Mouse (Mus musculus) spleen, postnatal 10 days (tissue): ENCODE results near the gene Zfp128.
"Not testable (repeated sequence)": the region's sequence is repeated elsewhere in the genome, so short reads cannot be mapped to it uniquely, and the experiment has no call there.

Source experiments
- DNase-seq, 2 experiments: peaks; one replicate each; pipeline ENCODE4 v3.0.0; 2021 to 2022; ENCODE audit warnings: low spot score in 2 of 2

Gene Zfp128

DNA sequence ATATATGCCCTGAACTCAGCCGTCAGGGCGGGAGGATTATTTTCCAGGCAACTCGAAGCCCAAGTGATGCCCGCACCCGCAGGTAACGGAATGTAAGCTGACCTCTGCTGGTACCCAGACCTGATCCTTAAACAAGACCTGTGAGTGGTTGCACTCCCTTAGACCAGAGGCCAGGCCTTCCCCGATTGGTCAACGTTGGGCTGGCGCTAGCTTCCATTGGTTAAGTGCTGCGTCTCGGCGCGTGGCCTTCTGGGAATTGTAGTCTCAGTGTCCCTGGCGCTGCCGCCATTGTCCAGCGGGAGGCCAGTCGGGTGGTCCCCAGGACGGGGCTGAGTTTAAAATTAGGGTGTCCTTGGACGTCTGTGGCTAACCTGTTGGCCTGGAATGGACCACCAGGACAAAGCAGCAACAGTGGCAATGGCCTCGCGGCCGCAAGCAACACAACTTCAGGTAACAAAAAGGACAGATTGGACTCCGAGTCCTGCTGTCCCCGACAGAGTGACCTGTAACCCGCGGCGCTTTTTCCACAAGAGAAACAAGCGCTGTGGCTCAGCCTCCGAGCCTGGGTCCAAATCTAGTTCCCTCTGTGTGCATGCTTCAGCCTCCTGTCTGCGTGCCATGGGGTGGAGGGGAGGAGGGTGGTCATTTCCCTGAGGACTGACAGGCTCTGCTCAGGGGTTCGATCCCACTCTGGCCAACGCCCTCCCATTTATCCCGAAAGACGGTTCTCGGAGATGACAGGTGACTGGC, at the start of gene Zfp128:
Gene Zfp128 (plus strand): TSS at position 267 of the 750 bp plus-strand sequence.
- peak; percentile 84 to 94 for DNase-seq

DNA sequence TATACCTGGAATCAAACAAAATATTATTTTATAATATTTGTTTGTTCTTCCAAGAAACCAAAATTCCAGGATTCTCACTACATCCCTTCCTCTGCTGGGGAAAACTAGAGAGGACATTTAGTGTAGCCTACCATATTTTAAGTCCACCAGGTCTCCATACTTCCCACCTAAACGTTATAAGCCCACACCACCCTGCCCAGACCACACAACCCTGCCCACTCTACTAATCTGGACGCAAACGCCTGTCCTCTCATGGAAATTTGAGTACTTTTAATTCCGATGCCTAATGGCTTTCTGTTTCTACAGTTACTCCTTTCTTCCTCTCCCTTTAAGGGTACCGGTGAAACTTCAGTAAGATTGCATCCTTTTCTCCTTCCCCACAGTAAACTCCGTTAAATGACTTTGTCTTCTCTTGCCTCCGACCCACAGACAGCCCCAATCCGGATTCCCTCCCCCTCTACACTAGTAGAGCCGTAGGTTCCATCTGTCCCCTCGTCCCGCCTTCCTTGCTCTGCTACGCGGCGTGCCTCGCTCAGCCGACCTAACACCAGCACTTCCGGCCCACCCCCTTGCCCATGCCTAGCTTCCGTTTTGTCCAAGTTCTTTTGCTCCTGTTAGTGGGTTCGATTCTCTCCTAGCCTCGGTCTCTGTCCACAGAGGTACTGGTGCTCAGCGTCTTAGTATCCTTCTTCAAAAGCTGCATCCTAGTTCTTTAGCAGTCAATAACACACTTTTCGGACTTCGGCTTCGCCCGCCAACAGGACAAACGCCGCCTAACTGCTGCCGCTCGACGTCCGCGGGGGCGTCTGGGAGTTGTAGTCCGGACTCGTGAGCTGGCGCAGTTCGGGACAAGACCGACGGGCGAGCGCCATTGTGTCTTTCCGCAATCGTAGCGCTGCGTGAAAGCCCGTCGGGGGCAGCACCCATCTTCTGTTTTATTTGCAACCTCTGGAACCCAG, 46.5 kb upstream of the Zfp128 start, which contains the start of gene Zfp110:
Gene Zfp110 (plus strand): TSS at position 600 of the 959 bp plus-strand sequence.
- peak; percentile 86 to 94 for DNase-seq

DNA sequence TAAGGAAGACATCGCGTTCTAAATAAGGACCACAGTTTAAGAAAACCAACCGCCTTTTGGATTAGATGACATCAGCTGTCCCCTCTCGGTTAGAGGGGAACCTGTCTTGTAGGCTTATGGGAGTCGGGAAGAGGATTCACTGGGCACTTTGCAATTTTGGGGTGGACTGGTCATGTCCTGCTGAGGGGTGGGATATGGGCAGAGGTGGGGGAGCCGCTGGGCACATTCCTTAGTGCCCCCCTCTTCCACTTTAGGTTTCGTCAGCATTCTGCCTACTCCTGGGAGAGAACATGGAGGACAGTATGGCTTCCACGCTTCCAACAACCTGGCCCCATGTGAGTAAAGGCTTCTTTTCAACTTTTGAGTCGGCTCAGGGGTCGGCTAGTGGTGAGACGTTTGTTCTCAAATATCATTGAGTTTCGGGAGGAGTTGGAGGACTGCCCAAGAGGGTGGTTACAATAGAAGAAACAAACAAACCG, 45.7 kb upstream of the Zfp128 start:
- peak in 1 of 2 experiments; percentile 22 for DNase-seq

DNA sequence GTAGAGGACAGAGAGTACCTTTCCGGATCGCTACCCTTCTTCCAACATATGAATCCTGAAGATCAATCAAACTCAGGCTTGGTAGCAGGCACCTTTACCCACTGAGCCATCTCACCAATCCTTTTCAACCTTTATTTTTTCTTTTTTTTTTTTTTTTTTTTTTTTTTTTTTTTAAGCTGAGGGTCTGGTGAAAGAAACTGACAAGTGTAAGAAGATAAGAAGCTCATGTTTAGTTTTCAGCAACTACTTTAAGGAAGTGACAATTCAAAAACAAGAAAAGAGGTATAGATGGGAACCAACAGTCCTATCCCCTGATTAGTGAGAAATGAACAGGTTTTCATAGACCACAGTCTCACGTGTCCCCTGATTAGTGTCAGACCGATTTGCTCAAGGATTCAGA, 45.2 kb upstream of the Zfp128 start:
- no peak for DNase-seq

DNA sequence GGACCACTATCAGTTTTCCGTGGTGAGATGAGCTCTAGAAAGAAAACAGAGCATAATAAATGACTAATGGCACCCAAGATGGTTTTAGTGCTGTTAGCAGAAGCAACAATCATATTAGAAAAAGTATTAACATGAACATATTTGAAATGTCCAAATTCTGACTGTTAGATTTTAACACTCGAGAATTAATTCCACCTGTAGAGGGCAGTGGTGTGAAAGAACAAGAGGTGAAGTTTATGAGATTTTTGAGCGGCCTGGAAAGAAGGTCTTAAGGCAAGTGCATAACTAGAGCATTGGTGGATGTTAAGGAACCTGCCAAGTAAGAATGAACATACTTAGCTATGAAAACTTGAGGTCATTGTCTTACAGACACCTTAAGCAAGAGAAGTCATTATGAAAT, 6.7 kb upstream of the Zfp128 start:
- DNase-seq, result no peak

DNA sequence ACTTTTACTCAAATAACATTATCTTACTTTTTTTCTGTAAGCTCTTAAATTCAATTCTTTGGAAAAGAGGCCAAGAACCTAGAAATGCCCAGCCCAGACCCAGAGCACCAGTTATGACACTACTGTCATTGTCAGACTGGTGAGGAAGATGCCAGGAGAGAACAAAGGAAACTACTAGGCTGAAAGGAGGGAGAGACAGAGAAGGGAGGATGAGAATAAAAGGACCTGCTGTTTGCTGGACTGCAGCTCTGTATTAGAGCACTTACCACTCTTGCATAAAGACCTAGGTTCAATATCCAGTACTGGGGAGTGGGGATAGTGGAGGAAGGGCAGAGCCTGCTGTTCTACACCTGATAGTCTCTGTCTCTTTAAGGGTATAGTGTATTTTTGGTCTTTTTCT, 941 bp upstream of the Zfp128 start:
- DNase-seq, result no peak

DNA sequence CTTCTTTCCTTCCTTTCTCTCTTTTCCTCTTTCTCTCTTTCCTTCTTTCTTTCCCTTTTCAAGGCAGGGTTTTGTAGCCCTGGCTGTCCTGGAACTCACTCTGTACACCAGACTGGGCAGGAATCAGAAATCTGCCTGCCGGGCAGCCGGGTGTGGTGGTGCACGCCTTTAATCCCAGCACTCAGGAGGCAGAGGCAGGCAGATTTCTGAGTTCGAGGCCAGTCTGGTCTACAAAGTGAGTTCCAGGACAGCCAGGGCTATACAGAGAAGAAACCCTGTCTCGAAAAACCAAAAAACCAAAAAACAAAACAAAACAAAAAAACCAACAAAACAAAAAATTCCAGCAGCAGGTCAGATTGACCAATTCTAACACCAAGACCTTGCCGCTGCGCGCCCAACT, 480 bp upstream of the Zfp128 start:
- not testable (repeated sequence) for DNase-seq

DNA sequence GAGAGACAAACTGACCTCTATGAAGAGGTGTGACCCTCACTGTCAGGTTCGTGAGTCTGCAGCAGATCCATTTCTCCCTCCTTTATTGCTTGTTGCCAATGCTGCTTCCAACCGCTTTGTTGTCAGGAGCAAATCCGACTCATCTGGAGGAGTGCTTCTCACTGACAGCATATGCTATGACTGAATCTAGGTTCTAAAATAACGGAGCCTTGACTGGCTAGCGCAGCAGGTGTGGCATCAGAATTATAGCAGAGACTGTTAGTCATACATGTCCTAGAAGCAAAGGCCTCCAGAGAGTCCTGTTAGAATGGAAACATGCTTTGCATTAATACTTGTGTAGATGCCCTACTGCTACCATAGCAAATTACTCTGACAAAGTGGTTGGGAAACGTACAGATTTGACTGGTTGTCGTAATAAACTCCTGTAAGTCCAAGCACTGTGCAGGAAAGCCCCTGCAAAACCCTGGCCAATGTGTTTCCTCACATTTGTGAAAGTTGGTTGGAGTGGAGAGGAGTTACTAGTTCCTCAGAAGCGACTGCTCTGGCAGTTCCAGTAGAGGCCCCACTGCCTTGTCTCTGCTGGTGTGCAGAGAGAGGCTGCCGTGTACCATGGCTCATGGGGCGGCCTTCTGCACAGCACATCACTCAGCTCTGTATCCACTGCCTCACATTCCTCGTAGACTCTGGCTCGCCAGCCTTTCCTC, 5.7 kb downstream of the Zfp128 start:
- DNase-seq, result no peak

DNA sequence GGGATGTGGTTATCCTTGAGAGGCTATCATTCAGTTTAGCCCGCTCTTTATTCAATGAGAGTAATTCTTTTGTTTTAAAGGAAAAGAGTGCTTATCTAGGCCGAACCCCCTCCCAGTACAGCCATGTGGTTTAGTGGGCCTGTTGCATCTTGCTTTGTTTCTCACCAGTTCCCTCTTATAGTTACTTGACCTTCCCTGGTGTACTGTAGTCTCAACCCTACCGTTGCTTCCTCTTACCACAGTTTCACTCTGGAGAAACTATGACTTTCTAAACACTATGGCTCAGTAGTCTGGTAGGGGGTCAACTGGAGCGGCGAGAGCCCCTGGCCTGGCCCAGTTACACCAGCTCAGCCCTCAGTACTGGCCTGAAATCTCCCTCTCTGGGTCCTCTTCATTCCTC, 6.6 kb downstream of the Zfp128 start:
- no peak for DNase-seq

DNA sequence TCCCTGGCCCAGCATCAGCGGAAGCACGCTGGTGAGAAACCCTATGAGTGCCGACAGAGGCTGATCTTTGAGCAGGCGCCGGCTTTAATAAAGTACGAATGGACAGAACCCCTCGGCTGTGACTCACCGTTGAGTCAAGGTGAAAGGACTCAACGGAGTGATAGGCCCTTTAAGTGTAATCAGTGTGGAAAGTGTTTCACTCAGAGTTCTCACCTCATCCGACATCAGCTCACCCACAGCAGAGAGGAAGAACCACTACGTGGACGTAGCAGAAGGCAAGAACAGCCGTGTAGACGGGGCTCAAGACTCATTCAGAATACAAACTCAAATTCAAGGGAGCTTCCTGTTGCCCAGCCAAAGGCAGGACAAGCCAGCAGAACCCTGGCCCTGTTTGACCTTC, 10.0 kb downstream of the Zfp128 start:
- DNase-seq, result no peak

DNA sequence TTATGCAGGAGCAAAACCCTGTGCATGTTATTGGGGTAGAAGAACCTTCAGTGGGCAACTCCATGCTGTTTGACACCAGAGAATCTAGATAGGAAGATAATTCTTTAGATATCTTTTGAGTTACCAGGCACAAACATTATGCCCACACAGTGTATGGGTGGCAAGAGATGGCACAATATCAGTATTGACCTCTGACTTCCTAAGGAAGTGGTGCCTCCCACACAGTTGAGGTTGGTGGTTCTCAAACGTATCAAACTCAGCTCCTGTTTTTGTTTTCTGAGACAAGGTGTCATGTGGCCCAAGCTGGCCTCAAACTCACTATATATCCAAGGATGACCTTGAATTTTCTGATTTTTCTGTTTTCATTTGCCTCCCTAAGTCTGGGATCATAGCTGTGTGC, 10.4 kb downstream of the Zfp128 start:
- DNase-seq, result no peak

DNA sequence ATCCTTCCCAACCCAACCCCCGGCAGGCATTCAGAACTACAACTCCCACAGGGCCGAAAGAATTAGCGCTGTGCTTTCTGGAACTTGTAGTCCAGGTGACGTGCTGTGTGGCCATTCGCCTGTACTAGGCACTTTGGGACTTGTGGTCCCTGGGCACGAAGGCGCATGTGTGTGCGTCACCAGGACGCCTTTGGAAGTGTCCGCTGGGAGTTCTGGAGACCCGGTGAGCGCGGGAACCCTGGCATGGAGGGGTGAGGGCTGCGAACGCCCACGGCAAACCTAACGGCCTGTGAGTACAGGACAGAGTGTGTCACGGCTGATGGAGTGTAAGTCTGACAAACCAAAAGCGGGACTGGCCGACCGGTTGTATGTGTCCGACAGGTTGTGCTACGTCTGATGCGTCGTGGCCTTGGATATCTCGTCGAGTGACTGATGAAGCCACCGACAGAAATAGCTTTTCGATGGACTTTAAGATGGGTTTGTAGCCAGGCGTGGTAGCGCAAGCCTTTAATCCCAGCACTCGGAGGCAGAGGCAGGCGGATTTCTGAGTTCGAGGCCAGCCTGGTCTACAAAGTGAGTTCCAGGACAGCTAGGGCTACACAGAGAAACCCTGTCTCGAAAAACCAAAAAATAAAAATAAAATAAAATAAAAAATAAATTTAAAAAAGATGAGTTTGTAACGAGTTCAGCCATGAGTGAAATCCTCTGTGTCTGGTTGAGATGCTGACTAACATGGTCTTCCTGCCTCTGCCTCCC, 16.9 kb downstream of the Zfp128 start, which contains the start of gene Zscan22:
Gene Zscan22 (plus strand): TSS at position 161 of the 756 bp plus-strand sequence.
- peak; percentile 67 to 85 for DNase-seq

DNA sequence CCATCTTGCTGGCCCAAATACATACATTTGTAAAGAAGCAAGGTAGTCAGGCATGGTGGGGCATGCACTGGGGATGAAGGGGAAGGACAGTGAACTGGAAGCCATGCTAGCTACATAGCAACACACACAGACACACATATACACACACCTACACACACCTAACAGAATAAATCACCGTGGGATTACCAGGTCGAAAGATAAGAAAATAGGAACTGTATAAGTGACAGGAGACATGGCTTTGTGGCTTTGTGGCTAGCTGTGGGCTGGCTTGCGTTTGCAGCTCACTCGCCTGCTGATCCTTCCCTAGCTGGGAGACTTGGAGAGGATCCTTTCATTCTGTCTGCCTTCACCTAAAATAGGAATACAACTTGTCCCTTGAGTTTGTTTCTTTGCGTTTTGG, 20.5 kb downstream of the Zfp128 start:
- DNase-seq, result no peak

DNA sequence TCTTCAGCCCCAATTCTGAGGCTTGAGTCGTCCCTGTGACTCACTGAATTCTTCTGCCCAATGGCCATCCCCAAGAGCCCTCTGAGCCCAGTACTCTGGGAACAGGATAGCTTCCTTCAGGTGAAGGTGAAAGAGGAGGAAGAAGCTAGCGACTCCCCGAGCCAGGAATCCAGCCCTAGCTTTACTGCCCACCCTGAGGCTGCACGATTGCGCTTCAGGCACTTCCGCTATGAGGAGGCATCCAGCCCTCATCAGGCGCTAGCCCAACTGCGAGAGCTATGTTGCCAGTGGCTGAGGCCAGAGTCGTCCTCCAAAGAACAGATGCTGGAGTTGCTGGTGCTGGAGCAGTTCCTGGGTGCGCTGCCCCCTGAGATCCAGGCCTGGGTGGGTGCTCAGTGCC, 22.6 kb downstream of the Zfp128 start:
- DNase-seq, result peak in 1 of 2 experiments; percentile 31

DNA sequence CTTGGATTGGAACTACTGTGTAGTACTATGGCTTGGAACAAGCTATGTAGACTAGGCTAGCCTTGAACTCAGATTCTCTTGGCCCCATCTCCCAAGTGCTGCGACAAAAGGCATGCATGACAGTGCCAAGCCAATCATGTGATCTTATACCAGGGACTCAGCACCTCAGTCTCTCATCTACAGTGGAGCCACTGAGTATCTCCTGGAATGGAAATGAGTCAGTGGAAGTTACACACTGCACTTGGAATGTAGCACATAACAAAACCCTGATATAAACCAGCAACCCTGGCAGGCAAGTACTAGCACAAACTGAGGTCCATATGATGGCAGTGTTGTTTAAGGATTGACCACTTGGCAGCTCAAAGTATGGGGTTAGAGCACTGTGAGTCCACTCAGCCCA, 24.2 kb downstream of the Zfp128 start:
- DNase-seq, result no peak

DNA sequence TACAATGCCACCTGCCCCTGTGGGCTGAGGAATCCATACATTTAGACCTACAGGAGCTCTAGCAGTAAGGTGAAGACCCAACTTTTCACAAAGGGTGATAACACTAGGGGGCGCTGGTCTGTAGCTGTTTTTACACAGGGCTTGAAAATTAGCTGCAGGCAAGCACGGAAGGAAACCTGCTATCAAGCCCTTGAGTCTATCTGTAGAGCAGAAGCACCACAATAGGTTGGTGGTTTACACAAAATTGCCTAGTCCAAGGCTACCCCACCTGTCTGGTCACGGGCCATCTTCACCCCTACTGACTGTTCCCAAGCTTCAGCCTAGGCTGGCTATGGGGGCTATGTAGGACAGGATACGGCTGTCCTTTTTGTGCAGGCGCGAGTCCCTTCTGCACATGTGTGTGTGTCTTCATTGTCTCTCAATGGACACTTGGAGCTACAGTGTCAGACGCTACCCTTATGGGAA, 28.6 kb downstream of the Zfp128 start:
- DNase-seq, result peak; percentile 86 to 93

DNA sequence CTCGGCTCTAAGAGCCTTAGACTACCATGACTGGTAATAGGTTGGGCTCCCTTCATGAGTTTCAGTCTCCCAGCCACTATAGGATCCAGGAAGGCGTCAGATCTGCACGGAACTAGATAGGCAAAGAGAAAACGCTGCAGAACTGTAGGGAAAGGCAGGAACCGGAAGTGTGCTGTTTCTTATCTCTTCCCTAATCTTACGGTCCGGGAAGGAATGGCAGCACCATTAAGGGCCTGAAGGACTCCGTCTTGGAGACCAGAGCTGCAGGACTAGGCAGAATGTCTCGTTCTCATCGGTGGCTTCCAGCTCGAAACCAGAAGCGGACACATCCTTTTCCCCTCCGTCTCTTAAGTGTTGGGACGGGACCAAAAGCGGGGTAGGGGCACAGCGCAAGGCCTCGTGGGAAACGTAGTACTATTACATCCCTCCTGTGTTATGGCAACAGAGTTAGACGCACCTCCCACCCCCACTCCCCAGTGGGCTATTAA, 29.2 kb downstream of the Zfp128 start:
- DNase-seq, result peak; percentile 58 to 61

DNA sequence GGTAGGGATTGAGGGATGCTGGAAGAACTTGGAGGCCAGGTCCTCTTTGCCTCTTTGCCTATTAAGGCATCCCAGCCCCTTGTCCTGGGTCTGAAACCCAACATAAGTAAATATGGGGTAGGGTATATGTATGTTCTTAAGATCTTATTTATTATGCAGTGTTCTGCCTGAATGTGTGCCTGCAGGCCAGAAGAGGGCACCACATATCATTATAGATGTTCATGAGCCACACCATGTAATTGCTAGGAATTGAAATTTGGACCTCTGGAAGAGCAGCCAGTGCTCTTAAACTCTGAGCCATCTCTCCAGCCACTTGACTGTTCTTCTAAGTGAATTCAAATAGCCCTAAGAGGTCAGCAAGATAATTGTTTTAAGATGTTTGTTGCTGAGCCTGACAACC, 32.6 kb downstream of the Zfp128 start:
- no peak for DNase-seq

DNA sequence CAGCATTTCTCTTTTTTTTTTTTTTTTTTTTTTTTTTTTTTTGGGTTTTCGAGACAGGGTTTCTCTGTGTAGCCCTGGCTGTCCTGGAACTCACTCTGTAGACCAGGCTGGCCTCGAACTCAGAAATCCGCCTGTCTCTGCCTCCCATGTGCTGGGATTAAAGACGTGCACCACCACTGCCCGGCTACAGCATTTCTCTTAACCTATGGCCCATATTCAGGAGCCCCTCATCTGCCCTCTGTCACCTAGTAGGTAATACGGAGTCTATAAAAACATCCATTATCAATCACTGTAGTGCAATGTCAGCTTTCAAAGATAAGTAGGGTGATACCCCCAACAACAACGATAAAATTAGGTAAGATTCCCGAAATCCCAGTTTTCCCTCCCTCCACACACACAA, 39.5 kb downstream of the Zfp128 start:
- not testable (repeated sequence) for DNase-seq

DNA sequence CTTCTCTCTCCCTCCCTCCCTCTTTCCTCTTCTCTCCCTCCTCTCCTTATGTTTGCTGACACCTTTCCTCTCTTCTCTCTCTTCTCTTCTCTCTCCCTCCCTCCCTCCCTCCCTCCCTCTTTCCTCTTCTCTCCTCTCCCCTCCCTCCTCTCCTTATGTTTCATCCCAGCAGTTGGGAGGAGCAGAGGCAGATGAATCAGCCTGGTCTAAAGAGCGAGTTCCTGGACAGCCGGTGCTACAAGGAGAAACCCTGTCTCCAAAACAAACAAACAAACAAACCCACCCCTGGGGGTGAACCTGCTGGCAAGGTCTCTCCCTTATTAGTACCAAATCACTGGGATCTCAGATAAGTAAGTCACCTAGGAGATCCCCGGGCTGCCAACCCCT, 40.3 kb downstream of the Zfp128 start:
- no peak for DNase-seq
